Comparison of ENCODE assay signal across 7 mouse cellular contexts in the genomic region with DNA sequence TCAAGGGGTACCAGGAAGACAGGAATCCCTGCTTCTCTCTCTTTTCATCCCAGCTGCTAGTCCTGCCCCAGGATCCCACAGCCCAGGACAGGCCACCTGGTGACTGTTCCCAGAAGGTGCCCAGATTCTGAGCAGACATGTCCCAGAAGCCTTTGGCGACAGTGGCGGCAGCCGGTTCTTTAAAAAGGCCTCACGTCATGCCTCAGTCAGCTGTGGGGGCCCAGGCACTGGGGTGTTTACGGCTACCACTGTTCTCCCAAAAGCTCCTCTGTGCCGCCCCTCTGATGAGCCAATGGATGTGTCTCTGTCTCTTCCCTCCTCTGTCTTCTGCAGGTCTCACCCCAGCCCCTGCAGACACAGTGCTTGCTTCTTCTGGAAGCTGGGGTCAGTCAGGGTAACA. TPM values are rescaled to one million over a fixed set of nuclear protein-coding genes. Genes with fewer than 3 reads are reported as not detected.
DNase-seq lines count a peak whose midpoint lies in the region; ATAC-seq and TF ChIP-seq lines count a peak whose summit lies in the region.

No protein-coding gene starts in this region.

- no peak for ATAC-seq in neural tube, embryonic 11.5 days (ENCODE audit: insufficient read depth, low FRiP score, low TSS enrichment)
- no peak for ATAC-seq in stomach, postnatal 0 days (ENCODE audit: low FRiP score, low TSS enrichment)

- peaks cover 56% of the 10 kb centered on the region for H3K4me1 ChIP-seq in neural tube, embryonic 11.5 days (ENCODE audit: control insufficient read depth, insufficient read depth, low read length)
- H3K4me1 ChIP-seq in stomach, postnatal 0 days (replicated peaks; ENCODE audit: control insufficient read depth, insufficient read depth): peaks cover 23% of the 10 kb centered on the region

- H3K27ac ChIP-seq in neural tube, embryonic 11.5 days (ENCODE audit: low read depth, low read length): peak overlapping the region; percentile 82
- H3K27ac ChIP-seq in stomach, postnatal 0 days (replicated peaks): peak overlapping the region; percentile 89

- no peaks in the 10 kb centered on the region for H3K9me3 ChIP-seq in neural tube, embryonic 11.5 days (ENCODE audit: control insufficient read depth, low read length)
- no peaks in the 10 kb centered on the region for H3K9me3 ChIP-seq in stomach, postnatal 0 days (ENCODE audit: control insufficient read depth, low read length)

- 26% methylated on average over 6 of the region's 6 CpGs for WGBS in neural tube, embryonic 11.5 days
- WGBS in stomach, postnatal 0 days: 67% methylated on average over 6 of the region's 6 CpGs

- no peaks in the 10 kb centered on the region for H3K36me3 ChIP-seq in neural tube, embryonic 11.5 days (ENCODE audit: control insufficient read depth, insufficient read depth, low read length)
- H3K36me3 ChIP-seq in stomach, postnatal 0 days (ENCODE audit: control insufficient read depth, insufficient read depth, low read length): no peaks in the 10 kb centered on the region; the same call in 1 of the 2 replicates

- H3K9ac ChIP-seq in neural tube, embryonic 11.5 days (ENCODE audit: low read length): 0 out of 2 replicates have a peak overlapping the region, but pooled peaks have one; percentile 10
- H3K9ac ChIP-seq in stomach, postnatal 0 days (ENCODE audit: low read length): peak overlapping the region; percentile 13; the same call in 1 of the 2 replicates

- TF ChIP-seq EP300 in stomach, postnatal 0 days (optimal IDR thresholded peaks at IDR 0.05): no peak

- no peak overlapping the region for H3K4me3 ChIP-seq in neural tube, embryonic 11.5 days (ENCODE audit: low read depth, low read length)
- H3K4me3 ChIP-seq in stomach, postnatal 0 days (ENCODE audit: low read depth, low read length): no peak overlapping the region

- DNase-seq in neural tube, embryonic 11.5 days (ENCODE audit: low spot score): peak; percentile 37
- DNase-seq in neural tube, embryonic 10.5 days (ENCODE audit: extremely low spot score, low spot score): no peak
- peak; percentile 58 to 64 for DNase-seq in heart, adult 9 months (ENCODE audit: low spot score in 2 of 2)
- DNase-seq in kidney, postnatal 10 days: peak; percentile 43
- DNase-seq in stomach, postnatal 0 days (ENCODE audit: low spot score): no peak
- no peak for DNase-seq in T-cell, adult 2 months (ENCODE audit: low spot score)
- DNase-seq in cerebellum, adult 9-10 months: no peak

- TF ChIP-seq CTCF in stomach, postnatal 0 days (IDR thresholded peaks at IDR 0.05; ENCODE audit: low read depth): no peak

- H3K27me3 ChIP-seq in neural tube, embryonic 11.5 days (ENCODE audit: control insufficient read depth, insufficient read depth, low read length): peaks cover 11% of the 10 kb centered on the region; the same call in 1 of the 2 replicates
- H3K27me3 ChIP-seq in stomach, postnatal 0 days (ENCODE audit: control insufficient read depth, insufficient read depth, low read length): no peaks in the 10 kb centered on the region

- H3K4me2 ChIP-seq in neural tube, embryonic 11.5 days (ENCODE audit: low read depth): peak overlapping the region; percentile 30; the same call in 1 of the 2 replicates
- no peak overlapping the region for H3K4me2 ChIP-seq in stomach, postnatal 0 days (replicated peaks; ENCODE audit: low read depth)

RNA-seq across cellular contexts. Expression of gene Atoh8, which starts 19.8 kb away (rescaled TPM):
- polyA plus RNA-seq in neural tube, embryonic 11.5 days (2014; fragmentation: Nextera tagmentation; extraction: Ambion mirVana): 8.5 and 9.4 TPM in 2 replicates
- 5.5 and 6.0 TPM in 2 replicates for polyA plus RNA-seq in stomach, postnatal 0 days (2015; fragmentation: Nextera tagmentation; extraction: Ambion mirVana)

Comparison
In these comparisons a context has a peak if more than half of its experiments do, and no peak if none do; other contexts are left out.
1. DNase-seq: peak in neural tube, embryonic 11.5 days (single experiment), heart, adult 9 months (2 of 2) and kidney, postnatal 10 days (single experiment); none in neural tube, embryonic 10.5 days (single experiment), stomach, postnatal 0 days (single experiment), T-cell, adult 2 months (single experiment) and cerebellum, adult 9-10 months (single experiment).